In genomic region chr12:51606138-51606537, GRCm38 (mm10) we compare ENCODE assay signal across 28 mouse cellular contexts. TPM values are rescaled to one million over a fixed set of nuclear protein-coding genes. Genes with fewer than 3 reads are reported as not detected.
A peak's percentile ranks its signal among the peaks of the same experiment; 100 is the strongest.
DNase-seq lines count a peak whose midpoint lies in the region; ATAC-seq lines count a peak whose summit lies in the region.
"Had no signal": no experiment of that assay in that cellular context is flagged by ENCODE, and none has a peak within 500 bp of the region (broad histone marks: within the 10 kb centered on the region; RNA-seq: fewer than 3 reads in every experiment).

No protein-coding gene starts in this region.

- H3K4me2 ChIP-seq in midbrain, embryonic 13.5 days (replicated peaks): no peak overlapping the region
- H3K4me2 ChIP-seq: embryonic facial prominence, embryonic 12.5 days; kidney, embryonic 15.5 days; midbrain, embryonic 15.5 days had no signal

- ATAC-seq in midbrain, embryonic 13.5 days: no peak
- ATAC-seq: CD4-positive, CD25-positive, alpha-beta regulatory T cell, adult 4 months; forebrain, embryonic 16.5 days; hindbrain, embryonic 16.5 days; midbrain, embryonic 15.5 days had no signal

- intact Hi-C loops in heart, postnatal 36 days (cut with DNase I): no loop called here

- no peak overlapping the region for H3K27ac ChIP-seq in midbrain, embryonic 13.5 days
- H3K27ac ChIP-seq: embryonic facial prominence, embryonic 12.5 days; kidney, embryonic 15.5 days; liver, embryonic 14.5 days; midbrain, embryonic 15.5 days had no signal

- no peaks in the 10 kb centered on the region for H3K4me1 ChIP-seq in midbrain, embryonic 13.5 days (replicated peaks)
- H3K4me1 ChIP-seq: embryonic facial prominence, embryonic 12.5 days; kidney, embryonic 15.5 days; midbrain, embryonic 15.5 days had no signal

- no peak overlapping the region for H3K9ac ChIP-seq in midbrain, embryonic 13.5 days (replicated peaks)
- H3K9ac ChIP-seq: embryonic facial prominence, embryonic 12.5 days; kidney, embryonic 15.5 days; liver, embryonic 14.5 days; midbrain, embryonic 15.5 days had no signal

- H3K27me3 ChIP-seq in midbrain, embryonic 13.5 days: no peaks in the 10 kb centered on the region
- H3K27me3 ChIP-seq: embryonic facial prominence, embryonic 12.5 days; kidney, embryonic 15.5 days; midbrain, embryonic 15.5 days had no signal

- no peak overlapping the region for H3K4me3 ChIP-seq in midbrain, embryonic 13.5 days (replicated peaks)
- H3K4me3 ChIP-seq: embryonic facial prominence, embryonic 12.5 days; kidney, embryonic 15.5 days; midbrain, embryonic 15.5 days had no signal

- DNase-seq in cerebellum, adult 9-10 months: peak; percentile 15
- DNase-seq in cerebellum, postnatal 4 days (ENCODE audit: low spot score in 2 of 2): no peak
- DNase-seq in heart, adult 11 months: peak; percentile 23
- DNase-seq in heart, postnatal 36 days: no peak
- peak; percentile 24 for DNase-seq in adipocyte (ENCODE audit: low spot score)
- no peak for DNase-seq in lung, postnatal 4 days
- DNase-seq: adrenal gland, postnatal 14 days; cerebellum, adult 9-11 months; embryo, embryonic 11 days; gastrocnemius, postnatal 10 days; heart, postnatal 14 days; kidney, adult 18-20 months; kidney, postnatal 36 days; left cerebral cortex, postnatal 4 days; liver; lung, adult 2 months; lung, postnatal 10 days; right cerebral cortex, postnatal 25 days; thymus, postnatal 14 days had no signal

- H3K9me3 ChIP-seq in midbrain, embryonic 13.5 days: no peaks in the 10 kb centered on the region
- H3K9me3 ChIP-seq: embryonic facial prominence, embryonic 12.5 days; kidney, embryonic 15.5 days; midbrain, embryonic 15.5 days had no signal

- WGBS in midbrain, embryonic 13.5 days: 85% methylated on average over 4 of the region's 4 CpGs

- H3K36me3 ChIP-seq in midbrain, embryonic 13.5 days: peaks cover 48% of the 10 kb centered on the region

RNA-seq across cellular contexts. Expression of gene Coch, which starts 13.0 kb away (rescaled TPM):
- total RNA-seq in heart, postnatal 36 days (2021): under 1 TPM in 1 of 2 experiments, not detected in 1; 0.22 TPM
- 6.7 TPM in 2 replicates for polyA plus RNA-seq in midbrain, embryonic 13.5 days (2015; fragmentation: Nextera tagmentation; extraction: Ambion mirVana)
- total RNA-seq: neutrophil, adult 5-6 weeks had no signal

Comparison
In these comparisons a context has a peak if more than half of its experiments do, and no peak if none do; other contexts are left out.
1. DNase-seq: peak in cerebellum, adult 9-10 months (single experiment), heart, adult 11 months (single experiment) and adipocyte (single experiment); none in cerebellum, postnatal 4 days (0 of 2), heart, postnatal 36 days (0 of 2) and lung, postnatal 4 days (0 of 2).